Mouse (Mus musculus): Measurements from ENCODE around the gene Gm28539.

DNA sequence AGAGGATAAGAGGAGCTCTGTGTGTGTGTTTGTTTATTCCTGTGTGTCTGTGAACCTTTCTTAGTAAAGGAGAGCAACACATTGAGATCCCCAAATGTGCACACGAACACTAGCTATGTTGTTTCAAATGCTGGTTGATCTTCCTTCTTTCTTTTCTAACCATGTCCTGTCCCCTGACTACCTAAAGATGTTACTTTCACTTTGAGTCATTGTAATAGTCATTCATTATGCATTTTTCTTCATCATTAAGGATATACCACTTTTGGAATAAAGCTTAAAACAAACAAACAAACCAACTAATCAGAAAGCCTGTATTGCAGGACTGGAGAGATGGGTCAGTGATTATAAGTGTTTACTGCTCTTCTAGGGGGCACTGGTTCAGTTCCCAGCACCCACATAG lies 69.3 kb downstream of the Gm28539 start:
- TF ChIP-seq EP300 (IDR thresholded peaks at IDR 0.05) (no peak), CTCF (IDR thresholded peaks at IDR 0.05) (no peak)

Data from lung, postnatal 0 days (tissue).